Mouse (Mus musculus): ENCODE measurements around the gene Zfp661. TPM values are rescaled to one million over a fixed set of nuclear protein-coding genes. Genes with fewer than 3 reads are reported as not detected.

Gene Zfp661
- polyA plus RNA-seq, 2 experiments: 5.0 to 6.2 TPM

DNA sequence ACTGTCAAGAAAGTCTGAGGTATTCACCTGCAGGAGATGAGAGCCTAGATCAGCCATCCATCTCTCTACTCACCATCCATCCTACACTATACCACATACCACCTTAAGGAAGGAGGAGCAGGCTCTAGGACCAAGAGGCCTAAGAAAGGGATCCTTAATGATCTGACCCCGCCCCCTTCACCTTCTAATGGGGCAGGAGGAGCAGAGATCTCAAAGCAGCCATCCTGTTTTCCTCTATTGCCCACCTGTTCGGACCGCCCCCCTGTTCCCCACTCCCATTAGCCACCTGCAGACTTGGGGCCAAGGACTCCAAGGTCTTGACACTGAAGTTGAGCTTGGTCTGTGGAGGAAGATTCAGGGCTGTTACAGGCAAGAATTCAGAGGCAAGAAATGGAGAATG lies 56.5 kb downstream of the Zfp661 start:
- no peak for DNase-seq (ENCODE audit: low spot score)
- Histone ChIP-seq H3K27me3 (ENCODE audit: control insufficient read depth, insufficient read depth, low read length) (no peaks in the 10 kb centered on the region), H3K36me3 (ENCODE audit: control insufficient read depth, insufficient read depth, low read length) (no peaks in the 10 kb centered on the region), H3K4me3 (replicated peaks; ENCODE audit: low read length) (no peak overlapping the region), H3K9ac (ENCODE audit: low read depth, low read length, severe bottlenecking) (no peak overlapping the region), H3K27ac (replicated peaks; ENCODE audit: low read depth, low read length) (no peak overlapping the region), H3K4me2 (replicated peaks; ENCODE audit: low read depth, low read length, severe bottlenecking) (no peak overlapping the region), H3K9me3 (ENCODE audit: control insufficient read depth, low read length) (no peaks in the 10 kb centered on the region), H3K4me1 (ENCODE audit: control insufficient read depth, insufficient read depth, low read length) (no peaks in the 10 kb centered on the region)
- no peak for TF ChIP-seq POLR2A (IDR thresholded peaks at IDR 0.05; ENCODE audit: borderline replicate concordance, extremely low read depth, insufficient read depth, insufficient read length)
- no peak for ATAC-seq (ENCODE audit: low FRiP score, low read depth)
- 68% methylated on average over 3 of the region's 3 CpGs for WGBS

DNA sequence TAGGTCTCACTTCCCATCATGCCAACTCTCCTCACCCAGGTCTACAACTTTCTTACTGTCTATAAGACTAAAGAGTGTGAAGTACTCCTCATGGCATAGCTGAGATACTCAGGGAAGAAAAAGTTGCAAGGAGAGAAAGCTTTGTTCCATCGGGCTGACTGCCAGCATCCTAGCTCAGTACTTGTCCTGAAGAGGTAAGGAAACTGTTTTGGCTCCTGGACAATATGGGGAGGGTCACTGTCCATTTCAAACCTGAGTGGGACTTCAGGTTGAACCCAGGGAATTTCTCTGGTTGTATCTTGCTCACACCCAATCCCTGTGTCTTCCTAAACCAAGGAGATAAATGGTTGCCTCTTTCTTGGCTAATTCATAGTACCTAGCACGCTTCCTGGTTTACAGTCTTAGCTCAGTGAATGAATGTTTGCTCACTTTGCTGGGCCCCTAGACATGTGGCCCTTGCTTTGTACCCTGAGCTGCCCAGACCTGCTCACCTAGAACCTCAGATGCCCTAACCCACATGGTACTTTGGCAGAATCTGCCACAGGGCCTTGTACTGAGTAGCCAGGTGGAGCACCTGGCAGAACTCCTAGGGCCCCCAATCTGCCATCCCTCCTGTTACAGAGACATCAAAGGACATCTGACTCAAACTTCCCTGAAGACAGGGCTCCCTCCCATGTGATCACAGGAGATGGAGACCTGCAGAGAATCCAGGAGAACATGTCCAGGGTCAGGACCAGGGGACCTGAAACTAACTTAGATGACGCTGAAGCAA lies 61.7 kb downstream of the Zfp661 start:
- ATAC-seq (ENCODE audit: low FRiP score, low read depth): no peak
- Histone ChIP-seq H3K4me1 (ENCODE audit: control insufficient read depth, insufficient read depth, low read length) (peaks cover 15% of the 10 kb centered on the region; the same call in 1 of the 2 replicates), H3K9ac (ENCODE audit: low read depth, low read length, severe bottlenecking) (no peak overlapping the region), H3K36me3 (ENCODE audit: control insufficient read depth, insufficient read depth, low read length) (no peaks in the 10 kb centered on the region), H3K27me3 (ENCODE audit: control insufficient read depth, insufficient read depth, low read length) (no peaks in the 10 kb centered on the region), H3K4me2 (replicated peaks; ENCODE audit: low read depth, low read length, severe bottlenecking) (no peak overlapping the region), H3K9me3 (ENCODE audit: control insufficient read depth, low read length) (no peaks in the 10 kb centered on the region), H3K27ac (replicated peaks; ENCODE audit: low read depth, low read length) (no peak overlapping the region), H3K4me3 (replicated peaks; ENCODE audit: low read length) (no peak overlapping the region)
- no peak for DNase-seq (ENCODE audit: low spot score)
- no peak for TF ChIP-seq POLR2A (IDR thresholded peaks at IDR 0.05; ENCODE audit: borderline replicate concordance, extremely low read depth, insufficient read depth, insufficient read length)
- 75% methylated on average over 3 of the region's 3 CpGs for WGBS

Other genes starting within 250 kb of the Zfp661 start
- gene Astl, start 248.5 kb downstream of the Zfp661 start, polyA plus RNA-seq (2012; rRNA removed): 0.04 and 0.08 TPM in 2 replicates
- gene Astl, start 248.5 kb downstream of the Zfp661 start, polyA plus RNA-seq (2014; fragmentation: Nextera tagmentation; extraction: Ambion mirVana): 0.14 and 0.40 TPM in 2 replicates
- gene Adra2b, start 223.9 kb downstream of the Zfp661 start, polyA plus RNA-seq (2012; rRNA removed): 0.21 and 0.33 TPM in 2 replicates
- 0.48 and 0.52 TPM in 2 replicates for gene Adra2b, start 223.9 kb downstream of the Zfp661 start, polyA plus RNA-seq (2014; fragmentation: Nextera tagmentation; extraction: Ambion mirVana)
- gene Gpat2, start 161.9 kb downstream of the Zfp661 start, polyA plus RNA-seq (2012; rRNA removed): 0.31 and 0.37 TPM in 2 replicates
- gene Gpat2, start 161.9 kb downstream of the Zfp661 start, polyA plus RNA-seq (2014; fragmentation: Nextera tagmentation; extraction: Ambion mirVana): 0.14 and 0.39 TPM in 2 replicates
- 14.6 and 22.2 TPM in 2 replicates for gene Fahd2a, start 142.5 kb downstream of the Zfp661 start, polyA plus RNA-seq (2012; rRNA removed)
- 20.8 and 24.9 TPM in 2 replicates for gene Fahd2a, start 142.5 kb downstream of the Zfp661 start, polyA plus RNA-seq (2014; fragmentation: Nextera tagmentation; extraction: Ambion mirVana)
- gene Kcnip3, start 65.0 kb downstream of the Zfp661 start, polyA plus RNA-seq (2012; rRNA removed): 4.2 and 4.3 TPM in 2 replicates
- 2.3 and 3.2 TPM in 2 replicates for gene Kcnip3, start 65.0 kb downstream of the Zfp661 start, polyA plus RNA-seq (2014; fragmentation: Nextera tagmentation; extraction: Ambion mirVana)
- 10.3 and 10.6 TPM in 2 replicates for gene Prom2, start 45.6 kb downstream of the Zfp661 start, polyA plus RNA-seq (2012; rRNA removed)
- gene Prom2, start 45.6 kb downstream of the Zfp661 start, polyA plus RNA-seq (2014; fragmentation: Nextera tagmentation; extraction: Ambion mirVana): 9.3 and 9.5 TPM in 2 replicates
- gene Mrps5, start 128 bp upstream of the Zfp661 start, polyA plus RNA-seq (2012; rRNA removed): 92.0 and 102 TPM in 2 replicates
- 118 and 123 TPM in 2 replicates for gene Mrps5, start 128 bp upstream of the Zfp661 start, polyA plus RNA-seq (2014; fragmentation: Nextera tagmentation; extraction: Ambion mirVana)
- 1.1 and 2.5 TPM in 2 replicates for gene Mal, start 69.6 kb upstream of the Zfp661 start, polyA plus RNA-seq (2012; rRNA removed)
- 6.9 and 12.5 TPM in 2 replicates for gene Mal, start 69.6 kb upstream of the Zfp661 start, polyA plus RNA-seq (2014; fragmentation: Nextera tagmentation; extraction: Ambion mirVana)
- gene Mall, start 142.8 kb upstream of the Zfp661 start, polyA plus RNA-seq (2012; rRNA removed): 16.5 and 16.8 TPM in 2 replicates
- 26.4 and 30.4 TPM in 2 replicates for gene Mall, start 142.8 kb upstream of the Zfp661 start, polyA plus RNA-seq (2014; fragmentation: Nextera tagmentation; extraction: Ambion mirVana)
- gene Nphp1, start 201.8 kb upstream of the Zfp661 start, polyA plus RNA-seq (2012; rRNA removed): 21.6 and 27.8 TPM in 2 replicates
- gene Nphp1, start 201.8 kb upstream of the Zfp661 start, polyA plus RNA-seq (2014; fragmentation: Nextera tagmentation; extraction: Ambion mirVana): 23.4 and 30.0 TPM in 2 replicates
- gene Mtln, start 205.4 kb upstream of the Zfp661 start, polyA plus RNA-seq (2012; rRNA removed): 43.1 and 57.9 TPM in 2 replicates
- 38.3 and 44.8 TPM in 2 replicates for gene Mtln, start 205.4 kb upstream of the Zfp661 start, polyA plus RNA-seq (2014; fragmentation: Nextera tagmentation; extraction: Ambion mirVana)
- gene Bub1, start 244.8 kb upstream of the Zfp661 start, polyA plus RNA-seq (2012; rRNA removed): 22.0 and 28.4 TPM in 2 replicates
- gene Bub1, start 244.8 kb upstream of the Zfp661 start, polyA plus RNA-seq (2014; fragmentation: Nextera tagmentation; extraction: Ambion mirVana): 17.3 and 22.2 TPM in 2 replicates